Mouse (Mus musculus): Measurements from ENCODE around the gene Irgq. TPM values are rescaled to one million over a fixed set of nuclear protein-coding genes. Genes with fewer than 3 reads are reported as not detected.
A peak's percentile ranks its signal among the peaks of the same experiment; 100 is the strongest.

Gene Irgq
- total RNA-seq, 1 experiment: 6.2 TPM

DNA sequence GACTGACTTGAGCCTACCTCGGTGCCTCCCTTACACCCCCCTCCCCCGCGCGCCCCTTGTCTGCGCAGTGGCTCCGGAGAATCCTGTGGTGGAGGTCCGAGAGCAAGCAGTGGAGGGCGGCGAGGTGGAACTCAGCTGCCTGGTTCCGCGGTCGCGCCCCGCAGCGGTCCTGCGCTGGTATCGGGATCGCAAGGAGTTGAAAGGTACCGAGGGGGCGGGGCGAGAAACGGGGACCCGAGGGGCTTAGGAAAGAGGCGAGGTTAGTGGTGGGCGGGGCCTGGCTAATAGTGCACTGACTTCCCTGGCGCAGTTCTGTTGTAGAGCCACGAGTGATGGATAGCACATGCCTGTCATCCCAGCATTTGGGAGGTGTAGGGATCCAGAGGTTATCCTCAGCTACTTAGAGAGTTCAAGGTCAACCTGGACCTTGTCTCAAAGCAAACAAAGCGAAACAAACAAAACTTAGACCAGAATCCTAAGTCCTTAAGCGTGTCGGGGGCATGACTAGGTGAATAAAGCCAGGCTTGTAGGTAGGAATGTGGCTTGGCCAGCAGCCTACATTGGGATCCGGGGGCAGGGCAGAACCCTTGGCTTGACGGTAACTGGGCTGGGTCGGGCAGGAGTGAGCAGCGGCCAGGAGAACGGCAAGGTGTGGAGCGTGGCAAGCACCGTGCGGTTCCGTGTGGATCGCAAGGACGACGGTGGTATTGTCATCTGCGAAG lies 30.5 kb upstream of the Irgq start:
- H3K4me1 ChIP-seq (ENCODE audit: control insufficient read depth in 2 of 2, insufficient read depth in 2 of 2, low read length in 2 of 2, poor library complexity in 1 of 2): peaks cover 3 to 28% of the 10 kb centered on the region in 2 experiments; a peak in 3 of 4 replicates
- DNase-seq (ENCODE audit: low read depth, low spot score): peak; percentile 83
- no peaks in the 10 kb centered on the region for H3K36me3 ChIP-seq (ENCODE audit: control insufficient read depth, insufficient read depth, low read length, poor library complexity, severe bottlenecking)
- H3K9me3 ChIP-seq (ENCODE audit: control insufficient read depth, insufficient read depth, low read depth, low read length): no peaks in the 10 kb centered on the region
- TF ChIP-seq MAFK (IDR thresholded peaks at IDR 0.05; ENCODE audit: insufficient read depth, low read depth, low read length): no peak
- in situ Hi-C loops (cut with MboI; ENCODE audit: low sequenced_read_pairs in 2 of 2, unreplicated experiment in 2 of 2): loop anchor here in 1 of 2 experiments (25.0 kb wide), 1 partner anchor 88 kb away; no protein-coding TSS in a partner anchor
- H3K9ac ChIP-seq (ENCODE audit: insufficient read depth, low read depth, low read length, poor library complexity, severe bottlenecking): peak overlapping the region; percentile 44; the same call in 1 of the 2 replicates
- H3K4me3 ChIP-seq (ENCODE audit: insufficient read depth in 1 of 2, low read depth in 1 of 2, low read length in 2 of 2, poor library complexity in 1 of 2, severe bottlenecking in 1 of 2): peak overlapping the region; percentile 60 to 63
- no peak overlapping the region for H3K27ac ChIP-seq (ENCODE audit: insufficient read depth, low read depth, low read length, poor library complexity, severe bottlenecking)

DNA sequence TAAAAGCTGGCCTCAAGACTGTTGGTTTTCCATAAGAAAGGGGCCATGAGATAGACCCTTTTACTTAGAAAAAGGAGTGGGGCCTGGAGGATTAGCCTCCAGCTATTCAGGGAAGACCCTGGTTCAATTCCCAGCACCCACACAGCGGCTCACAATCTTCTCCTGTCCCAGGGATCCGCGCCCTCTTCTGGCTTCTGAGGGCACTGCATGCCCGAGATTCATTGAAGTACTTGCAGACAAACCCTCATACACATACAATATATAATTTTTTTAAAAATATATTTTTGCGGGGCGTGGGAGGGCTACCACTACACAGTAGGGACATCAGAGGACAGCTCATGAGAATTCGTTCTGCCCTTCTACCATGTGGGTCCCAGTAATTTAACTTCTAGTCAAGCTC lies 29.6 kb upstream of the Irgq start:
- TF ChIP-seq CHD2 (IDR thresholded peaks at IDR 0.05; ENCODE audit: low read depth, low read length): no peak
- no peak for TF ChIP-seq ZNF384 (IDR thresholded peaks at IDR 0.05; ENCODE audit: low read depth, low read length)
- TF ChIP-seq HCFC1 (IDR thresholded peaks at IDR 0.05; ENCODE audit: borderline replicate concordance, insufficient read depth, low read length): no peak
- TF ChIP-seq MAFK (IDR thresholded peaks at IDR 0.05; ENCODE audit: insufficient read depth, low read depth, low read length): no peak
- TF ChIP-seq ZC3H11A (IDR thresholded peaks at IDR 0.05; ENCODE audit: borderline replicate concordance, low read depth, low read length): no peak
- Histone ChIP-seq H3K4me3 (ENCODE audit: insufficient read depth in 1 of 2, low read depth in 1 of 2, low read length in 2 of 2, poor library complexity in 1 of 2, severe bottlenecking in 1 of 2) (no peak overlapping the region), H3K27ac (ENCODE audit: insufficient read depth, low read depth, low read length, poor library complexity, severe bottlenecking) (no peak overlapping the region), H3K36me3 (ENCODE audit: control insufficient read depth, insufficient read depth, low read length, poor library complexity, severe bottlenecking) (no peaks in the 10 kb centered on the region), H3K9ac (ENCODE audit: insufficient read depth, low read depth, low read length, poor library complexity, severe bottlenecking) (no peak overlapping the region), H3K9me3 (ENCODE audit: control insufficient read depth, insufficient read depth, low read depth, low read length) (no peaks in the 10 kb centered on the region), H3K4me1 (ENCODE audit: control insufficient read depth in 2 of 2, insufficient read depth in 2 of 2, low read length in 2 of 2, poor library complexity in 1 of 2) (peaks cover 3 to 28% of the 10 kb centered on the region in 2 experiments; a peak in 3 of 4 replicates)
- in situ Hi-C loops (cut with MboI; ENCODE audit: low sequenced_read_pairs in 2 of 2, unreplicated experiment in 2 of 2): loop anchor here in 1 of 2 experiments (25.0 kb wide), 1 partner anchor 89 kb away; no protein-coding TSS in a partner anchor
- DNase-seq (ENCODE audit: low read depth, low spot score): peak; percentile 75

DNA sequence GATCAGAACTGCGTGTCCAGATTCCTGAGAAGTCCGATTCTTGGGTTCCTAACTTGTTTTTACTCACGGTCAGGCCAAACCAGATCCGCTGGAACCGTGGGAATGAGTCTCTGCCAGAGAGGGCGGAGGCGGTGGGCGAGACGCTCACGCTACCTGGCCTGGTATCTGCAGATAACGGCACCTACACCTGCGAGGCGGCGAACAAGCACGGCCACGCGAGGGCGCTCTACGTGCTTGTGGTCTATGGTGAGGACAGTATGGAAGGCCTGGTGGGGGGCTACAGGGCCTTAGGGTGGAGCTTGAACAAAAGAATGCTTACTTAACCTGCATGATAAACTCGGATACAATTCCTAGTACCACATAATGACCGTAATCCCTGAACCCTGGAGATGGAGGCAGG lies 29.0 kb upstream of the Irgq start:
- Histone ChIP-seq H3K9me3 (ENCODE audit: control insufficient read depth, insufficient read depth, low read depth, low read length) (no peaks in the 10 kb centered on the region), H3K36me3 (ENCODE audit: control insufficient read depth, insufficient read depth, low read length, poor library complexity, severe bottlenecking) (no peaks in the 10 kb centered on the region), H3K27ac (ENCODE audit: insufficient read depth, low read depth, low read length, poor library complexity, severe bottlenecking) (no peak overlapping the region), H3K4me1 (ENCODE audit: control insufficient read depth in 2 of 2, insufficient read depth in 2 of 2, low read length in 2 of 2, poor library complexity in 1 of 2) (peaks cover 3 to 28% of the 10 kb centered on the region in 2 experiments; a peak in 3 of 4 replicates), H3K4me3 (ENCODE audit: insufficient read depth in 1 of 2, low read depth in 1 of 2, low read length in 2 of 2, poor library complexity in 1 of 2, severe bottlenecking in 1 of 2) (no peak overlapping the region), H3K9ac (ENCODE audit: insufficient read depth, low read depth, low read length, poor library complexity, severe bottlenecking) (no peak overlapping the region)
- no peak for DNase-seq (ENCODE audit: low read depth, low spot score)
- TF ChIP-seq CHD2 (IDR thresholded peaks at IDR 0.05; ENCODE audit: low read depth, low read length) (no peak), ZC3H11A (IDR thresholded peaks at IDR 0.05; ENCODE audit: borderline replicate concordance, low read depth, low read length) (no peak), ZNF384 (IDR thresholded peaks at IDR 0.05; ENCODE audit: low read depth, low read length) (no peak), MAFK (IDR thresholded peaks at IDR 0.05; ENCODE audit: insufficient read depth, low read depth, low read length) (no peak)
- in situ Hi-C loops (cut with MboI; ENCODE audit: low sequenced_read_pairs in 2 of 2, unreplicated experiment in 2 of 2): loop anchor here in 1 of 2 experiments (25.0 kb wide), 1 partner anchor 89 kb away; no protein-coding TSS in a partner anchor

DNA sequence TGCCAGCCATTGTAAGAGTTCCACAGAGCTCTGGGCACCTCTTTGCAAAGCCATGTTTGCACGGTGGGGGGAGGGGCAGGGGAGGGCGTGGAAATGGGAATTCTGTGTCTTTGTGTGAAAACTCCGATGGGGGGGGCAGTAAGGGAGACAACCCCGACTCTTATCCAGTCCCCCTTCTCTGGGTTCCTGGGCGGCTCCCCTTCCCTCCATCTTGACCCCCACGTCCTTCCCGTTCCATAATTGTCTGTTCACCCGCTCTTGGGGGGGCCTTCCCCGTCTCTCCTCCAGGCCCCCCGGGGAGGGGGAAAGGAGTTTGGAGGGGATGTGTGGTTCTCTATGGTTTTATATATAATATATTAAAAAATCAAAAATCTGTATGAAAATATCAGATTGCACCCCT lies 26.5 kb upstream of the Irgq start:
- Histone ChIP-seq H3K9ac (ENCODE audit: insufficient read depth, low read depth, low read length, poor library complexity, severe bottlenecking) (no peak overlapping the region), H3K27ac (ENCODE audit: insufficient read depth, low read depth, low read length, poor library complexity, severe bottlenecking) (peak overlapping the region; percentile 38; the same call in 1 of the 2 replicates), H3K9me3 (ENCODE audit: control insufficient read depth, insufficient read depth, low read depth, low read length) (no peaks in the 10 kb centered on the region), H3K4me3 (ENCODE audit: insufficient read depth in 1 of 2, low read depth in 1 of 2, low read length in 2 of 2, poor library complexity in 1 of 2, severe bottlenecking in 1 of 2) (no peak overlapping the region), H3K36me3 (ENCODE audit: control insufficient read depth, insufficient read depth, low read length, poor library complexity, severe bottlenecking) (no peaks in the 10 kb centered on the region), H3K4me1 (ENCODE audit: control insufficient read depth in 2 of 2, insufficient read depth in 2 of 2, low read length in 2 of 2, poor library complexity in 1 of 2) (peaks cover 3 to 28% of the 10 kb centered on the region in 2 experiments; a peak in 3 of 4 replicates)
- in situ Hi-C loops (cut with MboI; ENCODE audit: low sequenced_read_pairs in 2 of 2, unreplicated experiment in 2 of 2): loop anchor here in 1 of 2 experiments (25.0 kb wide), 1 partner anchor 92 kb away; no protein-coding TSS in a partner anchor
- no peak for DNase-seq (ENCODE audit: low read depth, low spot score)
- no peak for TF ChIP-seq ZC3H11A (IDR thresholded peaks at IDR 0.05; ENCODE audit: borderline replicate concordance, low read depth, low read length)
- TF ChIP-seq HCFC1 (IDR thresholded peaks at IDR 0.05; ENCODE audit: borderline replicate concordance, insufficient read depth, low read length): no peak
- TF ChIP-seq CHD2 (IDR thresholded peaks at IDR 0.05; ENCODE audit: low read depth, low read length): no peak
- TF ChIP-seq ZNF384 (IDR thresholded peaks at IDR 0.05; ENCODE audit: low read depth, low read length): no peak
- no peak for TF ChIP-seq MAFK (IDR thresholded peaks at IDR 0.05; ENCODE audit: insufficient read depth, low read depth, low read length)

All from ES-E14 (cell line).